Mouse (Mus musculus): Measurements from ENCODE around the gene Slc2a1.

The Slc2a1 gene

GRCm38 (mm10) chr4:119178331-119178730 is 69.8 kb downstream of the Slc2a1 start:
- no peak for DNase-seq (ENCODE audit: low spot score in 2 of 2)

GRCm38 (mm10) chr4:119180133-119180707 is 71.7 kb downstream of the Slc2a1 start:
- no peak for DNase-seq (ENCODE audit: low spot score in 2 of 2)

- no peak for DNase-seq (ENCODE audit: low spot score in 2 of 2)
Measured at GRCm38 (mm10) chr4:119181456-119181855, 72.9 kb downstream of the Slc2a1 start.

GRCm38 (mm10) chr4:119183525-119183924 is 75.0 kb downstream of the Slc2a1 start:
- no peak for DNase-seq (ENCODE audit: low spot score in 2 of 2)

- DNase-seq (ENCODE audit: low spot score in 2 of 2): no peak
Measured at GRCm38 (mm10) chr4:119185771-119186170, 77.3 kb downstream of the Slc2a1 start.

Measured in frontal cortex, postnatal 36 days (tissue).